Mouse (Mus musculus) ES-Bruce4 (cell line): ENCODE data around the gene Dgka.

Experiments used
- CTCF ChIP-seq: IDR thresholded peaks from one replicate; pipeline ENCODE4 v1.8.1; 2011; ENCODE audit warnings: low read depth, low read length
- EP300 ChIP-seq: IDR thresholded peaks from 2 replicates; pipeline ENCODE4 v1.6.1; 2011; ENCODE audit warnings: low read depth, low read length; ENCODE audit not compliant: insufficient read depth
- POLR2A ChIP-seq: IDR thresholded peaks from one replicate; pipeline ENCODE4 v1.8.1; 2011; ENCODE audit warnings: low read length; ENCODE audit not compliant: insufficient read depth

- TF ChIP-seq POLR2A (no peak), CTCF (no peak), EP300 (no peak)
Observed at GRCm38 (mm10) chr10:128773685-128774084, 29.0 kb upstream of the Dgka start.
